Mouse (Mus musculus) heart, embryonic 10.5 days (tissue): ENCODE measurements around the gene Trio. TPM values are rescaled to one million over a fixed set of nuclear protein-coding genes. Genes with fewer than 3 reads are reported as not detected.
A peak's percentile ranks its signal among the peaks of the same experiment; 100 is the strongest.

Experiments used
- DNase-seq: peaks from one replicate; pipeline ENCODE4 v3.0.0-alpha.2; 2017; ENCODE audit warnings: low spot score
- H3K27ac ChIP-seq: fragments of 300-500 bp; sonication (generic); 2 replicates; pipeline ENCODE4 v1.5.1; 2016; ENCODE audit warnings: mild to moderate bottlenecking
- H3K27me3 ChIP-seq: fragments of 300-500 bp; sonication (generic); 2 replicates; pipeline ENCODE4 v1.6.1; 2016; ENCODE audit warnings: mild to moderate bottlenecking; ENCODE audit not compliant: poor library complexity, insufficient read depth, severe bottlenecking
- H3K36me3 ChIP-seq: fragments of 300-500 bp; sonication (generic); 2 replicates; pipeline ENCODE4 v1.6.1; 2016; ENCODE audit warnings: mild to moderate bottlenecking, moderate library complexity
- H3K4me1 ChIP-seq: fragments of 300-500 bp; sonication (generic); 2 replicates; pipeline ENCODE4 v1.6.1; 2016; ENCODE audit warnings: mild to moderate bottlenecking
- H3K4me3 ChIP-seq: fragments of 300-500 bp; sonication (generic); 2 replicates; pipeline ENCODE4 v1.5.1; 2016; ENCODE audit warnings: mild to moderate bottlenecking, moderate library complexity
- H3K9me3 ChIP-seq: fragments of 300-500 bp; sonication (generic); 2 replicates; pipeline ENCODE4 v1.6.1; 2016; ENCODE audit warnings: mild to moderate bottlenecking, moderate library complexity
- WGBS: fragments of 180-500 bp; shearing (Covaris S2); methylation state at CpG from one replicate; pipeline ENCODE4 v1.1.7; 2016; 5-methylcytosine and 5-hydroxymethylcytosine counted together
- polyA plus RNA-seq: library from polyadenylated mRNA; unstranded; fragments of >200 nt; fragmentation: Nextera tagmentation; extraction: Ambion mirVana; gene quantifications from 2 replicates; pipeline ENCODE4 v1.2.1, GENCODE M21; 2016

Gene Trio
- polyA plus RNA-seq, 1 experiment from 2014 or later, result 22.7 TPM

- H3K27ac ChIP-seq, result no peak overlapping the region
These were observed 27.7 kb downstream of the Trio start for GRCm38 (mm10) chr15:27997917-27998316.

DNA sequence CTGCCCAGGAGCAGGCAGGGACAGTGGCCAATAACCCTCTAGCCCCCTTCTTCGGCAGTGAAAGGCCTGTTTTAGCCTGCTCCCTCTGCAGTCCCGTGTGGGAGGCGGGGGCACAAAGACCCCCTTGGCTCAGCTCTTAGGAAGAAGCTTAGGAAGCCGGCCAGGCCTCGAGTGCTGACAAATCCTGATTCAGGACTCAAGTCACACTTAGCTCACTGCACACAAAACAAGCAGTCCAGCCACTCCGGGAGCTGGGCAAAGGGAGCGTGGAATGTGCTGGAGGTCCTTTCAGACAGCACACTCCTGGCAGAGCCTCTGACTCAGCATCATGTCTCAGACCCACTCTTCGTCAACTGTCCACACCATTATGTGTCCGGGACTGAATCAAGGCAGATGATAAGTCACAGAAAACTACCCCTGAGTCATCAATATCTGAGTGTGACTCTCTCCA lies 28.2 kb downstream of the Trio start:
- peaks cover 5% of the 10 kb centered on the region; the same call in 1 of the 2 replicates for H3K36me3 ChIP-seq
- H3K4me3 ChIP-seq, result peak overlapping the region; percentile 29; the same call in 1 of the 2 replicates
- 21% methylated on average over 9 of the region's 9 CpGs for WGBS
- H3K27ac ChIP-seq, result peak overlapping the region; percentile 37; the same call in 1 of the 2 replicates
- DNase-seq, result peak; percentile 94
- no peaks in the 10 kb centered on the region for H3K27me3 ChIP-seq
- no peaks in the 10 kb centered on the region for H3K9me3 ChIP-seq
- H3K4me1 ChIP-seq, result peaks cover 83% of the 10 kb centered on the region

More at GRCm38 (mm10) chr15:27997917-27998316, 27.7 kb downstream of the Trio start:
- 20% methylated on average over 8 of the region's 8 CpGs for WGBS
- no peak for DNase-seq
- no peaks in the 10 kb centered on the region for H3K27me3 ChIP-seq
- peak overlapping the region; percentile 29 for H3K4me3 ChIP-seq
- H3K9me3 ChIP-seq, result no peaks in the 10 kb centered on the region
- H3K36me3 ChIP-seq, result peaks cover 5% of the 10 kb centered on the region; the same call in 1 of the 2 replicates
- H3K4me1 ChIP-seq, result peaks cover 82% of the 10 kb centered on the region

GRCm38 (mm10) chr15:27996750-27997149 lies 28.9 kb downstream of the Trio start:
- Histone ChIP-seq H3K4me3 (no peak overlapping the region), H3K27me3 (no peaks in the 10 kb centered on the region), H3K27ac (no peak overlapping the region), H3K36me3 (peaks cover 5% of the 10 kb centered on the region; the same call in 1 of the 2 replicates), H3K4me1 (peaks cover 84% of the 10 kb centered on the region), H3K9me3 (no peaks in the 10 kb centered on the region)
- no peak for DNase-seq
- WGBS, result 77% methylated on average over 4 of the region's 4 CpGs

GRCm38 (mm10) chr15:27995421-27995820 lies 30.2 kb downstream of the Trio start:
- Histone ChIP-seq H3K4me3 (no peak overlapping the region), H3K4me1 (peaks cover 89% of the 10 kb centered on the region), H3K27me3 (no peaks in the 10 kb centered on the region), H3K9me3 (no peaks in the 10 kb centered on the region), H3K27ac (no peak overlapping the region), H3K36me3 (peaks cover 5% of the 10 kb centered on the region; the same call in 1 of the 2 replicates)
- 64% methylated on average over 3 of the region's 3 CpGs for WGBS
- no peak for DNase-seq

DNA sequence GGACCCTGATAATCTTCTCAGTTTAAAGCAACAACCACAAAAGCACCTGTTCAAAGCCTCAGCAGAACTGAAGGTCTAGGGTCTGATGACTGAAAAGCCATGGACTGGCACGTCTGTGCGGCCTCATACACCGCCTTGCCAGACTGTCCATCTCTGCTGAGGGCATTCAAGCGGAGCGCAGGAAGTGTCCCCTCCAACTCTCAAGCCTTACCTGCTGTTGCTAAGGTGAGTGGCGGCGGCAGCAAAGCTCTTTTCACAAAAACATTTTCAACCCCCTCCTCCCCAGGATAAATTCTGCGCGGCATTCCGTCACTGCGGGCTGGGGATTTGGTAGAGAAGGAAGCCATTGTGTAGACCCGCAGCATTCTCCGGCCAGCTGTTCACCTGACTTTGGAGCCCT lies 30.8 kb downstream of the Trio start:
- 71% methylated on average over 13 of the region's 13 CpGs for WGBS
- no peak overlapping the region for H3K4me3 ChIP-seq
- H3K4me1 ChIP-seq, result peaks cover 93% of the 10 kb centered on the region
- H3K27me3 ChIP-seq, result no peaks in the 10 kb centered on the region
- DNase-seq, result no peak
- no peaks in the 10 kb centered on the region for H3K9me3 ChIP-seq
- H3K36me3 ChIP-seq, result peaks cover 5% of the 10 kb centered on the region; the same call in 1 of the 2 replicates
- no peak overlapping the region for H3K27ac ChIP-seq

GRCm38 (mm10) chr15:27993528-27993927 lies 32.1 kb downstream of the Trio start:
- Histone ChIP-seq H3K9me3 (no peaks in the 10 kb centered on the region), H3K4me3 (no peak overlapping the region), H3K27me3 (no peaks in the 10 kb centered on the region), H3K36me3 (peaks cover 5% of the 10 kb centered on the region; the same call in 1 of the 2 replicates), H3K4me1 (peaks cover 94% of the 10 kb centered on the region), H3K27ac (no peak overlapping the region)
- WGBS, result 66% methylated on average over 7 of the region's 7 CpGs
- DNase-seq, result no peak

GRCm38 (mm10) chr15:27992596-27992995 lies 33.1 kb downstream of the Trio start:
- Histone ChIP-seq H3K27me3 (no peaks in the 10 kb centered on the region), H3K4me3 (no peak overlapping the region), H3K27ac (no peak overlapping the region), H3K4me1 (peaks cover 94% of the 10 kb centered on the region), H3K9me3 (no peaks in the 10 kb centered on the region), H3K36me3 (peaks cover 5% of the 10 kb centered on the region; the same call in 1 of the 2 replicates)
- DNase-seq, result no peak
- 47% methylated on average over 5 of the region's 5 CpGs for WGBS

- no peak overlapping the region for H3K4me3 ChIP-seq
- no peak for DNase-seq
- H3K27ac ChIP-seq, result no peak overlapping the region
- peaks cover 5% of the 10 kb centered on the region; the same call in 1 of the 2 replicates for H3K36me3 ChIP-seq
- no peaks in the 10 kb centered on the region for H3K27me3 ChIP-seq
- peaks cover 94% of the 10 kb centered on the region for H3K4me1 ChIP-seq
- WGBS, result 50% methylated on average over 6 of the region's 6 CpGs
- no peaks in the 10 kb centered on the region for H3K9me3 ChIP-seq
These were observed 33.6 kb downstream of the Trio start for GRCm38 (mm10) chr15:27991892-27992593.

- H3K36me3 ChIP-seq, result peaks cover 2% of the 10 kb centered on the region; the same call in 1 of the 2 replicates
- H3K9me3 ChIP-seq, result no peaks in the 10 kb centered on the region
- H3K4me1 ChIP-seq, result peaks cover 89% of the 10 kb centered on the region
- no peak overlapping the region for H3K4me3 ChIP-seq
- DNase-seq, result no peak
- H3K27ac ChIP-seq, result no peak overlapping the region
- 64% methylated on average over 17 of the region's 17 CpGs for WGBS
- no peaks in the 10 kb centered on the region for H3K27me3 ChIP-seq
These were observed 34.5 kb downstream of the Trio start for GRCm38 (mm10) chr15:27991066-27991701.

DNA sequence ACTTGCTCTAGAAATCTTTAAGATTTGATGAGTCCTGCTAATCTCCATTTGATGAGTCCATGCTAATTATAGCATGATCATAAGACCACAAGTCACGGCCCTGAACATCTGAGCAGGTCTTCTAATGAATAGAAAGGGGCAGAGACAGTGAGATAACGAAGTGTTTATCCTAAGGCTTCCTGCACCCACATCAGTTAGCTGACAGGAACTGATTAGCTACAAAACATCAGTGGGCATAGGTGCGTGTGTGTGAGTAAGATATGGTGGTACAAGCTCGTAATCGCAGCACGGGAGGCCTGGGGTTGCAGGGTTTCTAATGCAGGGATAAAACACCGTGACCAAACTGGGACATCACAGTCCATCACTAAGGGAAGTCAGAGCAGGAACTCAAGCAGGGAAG lies 37.7 kb downstream of the Trio start:
- Histone ChIP-seq H3K27ac (no peak overlapping the region; the same call in 1 of the 2 replicates), H3K27me3 (no peaks in the 10 kb centered on the region), H3K9me3 (no peaks in the 10 kb centered on the region), H3K4me1 (peaks cover 62% of the 10 kb centered on the region), H3K36me3 (no peaks in the 10 kb centered on the region), H3K4me3 (no peak overlapping the region)
- WGBS, result 41% methylated on average over 7 of the region's 7 CpGs
- no peak for DNase-seq

GRCm38 (mm10) chr15:27984881-27985280 lies 40.8 kb downstream of the Trio start:
- Histone ChIP-seq H3K27ac (no peak overlapping the region), H3K4me1 (peaks cover 56% of the 10 kb centered on the region), H3K9me3 (no peaks in the 10 kb centered on the region), H3K27me3 (no peaks in the 10 kb centered on the region), H3K4me3 (no peak overlapping the region), H3K36me3 (no peaks in the 10 kb centered on the region)
- 82% methylated on average over 2 of the region's 2 CpGs for WGBS
- no peak for DNase-seq

DNA sequence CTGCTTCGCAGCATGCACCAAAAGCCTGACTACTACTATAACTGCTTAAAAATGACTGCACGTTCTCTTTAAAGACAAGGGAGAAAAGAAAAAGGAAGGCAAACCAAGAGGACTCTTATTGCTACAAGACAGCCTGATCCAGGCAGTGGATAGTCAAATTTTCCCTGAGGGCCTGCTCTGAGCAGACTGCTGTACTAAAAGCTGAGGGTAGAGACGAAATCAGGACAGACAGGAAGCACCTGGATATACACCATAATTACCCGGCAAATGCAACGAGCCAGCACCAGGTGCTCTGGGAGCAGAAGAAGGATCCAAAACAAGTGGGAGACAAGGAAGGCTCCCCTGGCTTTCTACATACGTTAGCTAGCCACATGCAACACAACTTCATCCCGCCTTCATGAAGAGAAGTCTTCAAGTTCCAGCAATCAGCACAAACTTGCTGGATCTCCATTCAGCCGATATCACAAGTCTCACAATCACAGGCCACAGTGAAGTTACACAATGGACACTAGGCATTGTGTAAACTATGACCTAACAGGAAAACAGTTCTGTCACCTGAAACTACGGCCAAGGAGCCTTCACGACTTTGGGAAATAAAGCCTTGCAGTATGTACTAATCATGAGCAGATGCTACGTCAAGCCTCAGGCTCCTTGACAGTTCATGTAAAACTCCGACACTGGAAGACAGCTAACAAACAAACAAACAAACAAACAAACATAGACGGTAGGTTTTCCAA lies 43.7 kb downstream of the Trio start:
- H3K9me3 ChIP-seq, result no peaks in the 10 kb centered on the region
- no peak for DNase-seq
- WGBS, result 63% methylated on average over 13 of the region's 13 CpGs
- H3K4me1 ChIP-seq, result peaks cover 46% of the 10 kb centered on the region
- no peak overlapping the region for H3K4me3 ChIP-seq
- H3K27ac ChIP-seq, result no peak overlapping the region
- no peaks in the 10 kb centered on the region for H3K36me3 ChIP-seq
- no peaks in the 10 kb centered on the region for H3K27me3 ChIP-seq

DNA sequence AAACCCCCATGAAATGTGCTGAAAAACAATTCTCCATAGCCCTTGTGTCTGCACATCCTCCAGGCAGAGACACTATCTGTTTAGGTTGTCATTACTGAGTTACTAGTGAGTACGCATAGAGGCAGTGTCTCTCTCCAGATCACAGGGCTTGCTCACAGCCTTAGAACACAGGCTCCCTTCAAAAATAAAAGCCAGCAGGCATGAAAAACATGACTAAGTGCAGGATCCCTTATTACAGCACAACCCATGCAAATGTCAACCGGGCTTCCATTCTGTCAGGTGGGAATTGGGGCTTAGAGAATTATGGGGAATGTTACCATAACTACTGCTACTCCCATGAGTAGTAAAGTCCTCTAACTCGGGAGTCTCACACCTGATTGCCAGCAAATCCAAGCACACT lies 44.4 kb downstream of the Trio start:
- Histone ChIP-seq H3K4me3 (no peak overlapping the region), H3K36me3 (no peaks in the 10 kb centered on the region), H3K27ac (no peak overlapping the region), H3K4me1 (peaks cover 45% of the 10 kb centered on the region), H3K9me3 (no peaks in the 10 kb centered on the region), H3K27me3 (no peaks in the 10 kb centered on the region)
- no peak for DNase-seq
- 58% methylated on average over 3 of the region's 3 CpGs for WGBS
